Mouse (Mus musculus): ENCODE data around the gene Lrrc9.

The Lrrc9 gene

DNA sequence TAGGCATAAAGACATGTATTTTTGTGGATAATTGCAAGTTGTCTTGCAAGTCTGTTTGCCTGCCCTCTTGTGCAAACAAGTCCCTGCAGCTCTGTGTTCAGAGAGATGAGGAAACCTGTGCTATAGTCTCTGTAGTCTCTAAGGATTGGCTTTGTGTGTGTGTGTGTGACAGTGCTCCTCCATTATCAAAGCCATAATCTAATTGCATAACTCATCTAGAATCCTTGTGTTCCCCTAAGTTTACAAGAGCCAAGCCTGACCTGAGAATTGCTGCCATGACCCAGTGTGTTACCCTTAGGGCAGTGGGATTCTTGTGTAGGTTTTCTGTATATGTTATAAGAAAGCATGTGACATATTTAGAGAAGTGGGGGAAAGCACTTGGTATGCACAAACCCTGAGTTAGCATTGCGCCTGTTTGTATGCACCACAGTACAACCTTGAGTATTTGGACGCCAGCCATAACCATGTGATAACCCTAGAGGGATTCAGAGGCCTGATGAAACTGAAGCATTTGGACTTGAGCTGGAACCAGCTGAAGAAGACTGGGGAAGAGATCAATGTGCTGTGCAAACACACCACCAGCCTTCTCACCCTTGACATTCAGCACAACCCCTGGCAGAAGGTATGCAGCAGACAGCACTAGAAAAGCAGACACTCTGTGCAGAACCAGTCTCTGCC, 35.2 kb downstream of the Lrrc9 start:
- no peak for DNase-seq (ENCODE audit: low read depth)

DNA sequence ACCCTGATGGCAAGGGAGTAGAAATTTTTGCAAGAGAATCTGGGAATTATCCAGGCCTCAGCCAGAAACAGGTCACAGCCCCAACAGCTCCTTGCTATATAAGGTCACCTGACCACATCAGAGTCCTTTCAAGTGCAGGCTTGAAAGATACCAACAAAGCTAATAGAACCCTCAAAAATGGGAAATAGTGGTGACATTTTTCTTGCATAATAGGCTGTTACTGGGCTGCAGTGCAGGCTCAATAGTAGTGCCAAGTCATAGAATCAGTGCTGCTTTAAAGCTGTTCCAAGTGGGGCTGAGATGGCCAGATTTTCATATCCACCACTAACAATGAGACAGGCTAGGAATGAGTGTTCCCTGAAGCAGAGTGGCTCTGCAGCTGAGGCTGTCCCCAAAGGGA, 40.6 kb downstream of the Lrrc9 start:
- DNase-seq (ENCODE audit: low read depth): no peak

DNA sequence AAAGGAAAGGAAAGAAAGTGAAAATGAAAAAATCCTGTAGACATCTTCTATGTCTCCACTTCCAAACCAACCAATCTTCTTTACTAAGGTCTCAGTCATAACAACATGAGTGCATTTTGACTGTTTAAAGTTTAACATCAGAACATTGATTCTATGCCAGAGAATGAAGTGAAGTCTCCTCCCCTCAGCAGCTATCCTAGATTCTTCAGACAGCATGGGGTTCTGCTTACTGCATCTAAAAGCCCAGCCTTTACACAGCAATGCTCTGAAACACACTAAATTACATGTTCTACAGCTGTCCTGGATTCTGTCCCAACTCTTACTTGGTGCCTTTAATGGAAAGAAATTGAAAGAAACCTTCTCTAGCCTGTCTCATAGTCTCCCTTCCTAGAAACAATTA, 43.2 kb downstream of the Lrrc9 start:
- no peak for DNase-seq (ENCODE audit: low read depth)

DNA sequence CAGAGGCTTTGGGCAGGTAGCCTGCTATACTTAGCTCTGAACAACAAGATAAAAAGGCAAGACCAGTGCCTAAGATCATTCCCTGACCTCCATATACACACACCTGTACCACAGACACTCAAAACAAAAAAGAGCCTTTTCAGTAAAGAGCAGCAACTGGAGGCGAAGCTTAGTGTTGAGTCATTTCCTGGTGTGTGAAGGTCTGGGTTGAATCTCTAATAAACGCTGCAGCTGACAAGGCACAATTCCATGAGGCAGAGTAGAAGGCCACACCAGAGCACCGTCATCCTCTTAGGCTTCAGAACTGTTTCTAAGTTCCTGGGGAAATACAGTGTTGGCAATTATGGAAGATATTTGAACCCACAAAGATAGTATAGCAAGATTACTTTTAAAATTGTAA, 45.8 kb downstream of the Lrrc9 start:
- DNase-seq (ENCODE audit: low read depth): no peak

- DNase-seq (ENCODE audit: low read depth): no peak
Observed at GRCm38 (mm10) chr12:72489995-72490394, 48.3 kb downstream of the Lrrc9 start.

- no peak for DNase-seq (ENCODE audit: low read depth)
Observed at GRCm38 (mm10) chr12:72491063-72491719, 49.5 kb downstream of the Lrrc9 start.

DNA sequence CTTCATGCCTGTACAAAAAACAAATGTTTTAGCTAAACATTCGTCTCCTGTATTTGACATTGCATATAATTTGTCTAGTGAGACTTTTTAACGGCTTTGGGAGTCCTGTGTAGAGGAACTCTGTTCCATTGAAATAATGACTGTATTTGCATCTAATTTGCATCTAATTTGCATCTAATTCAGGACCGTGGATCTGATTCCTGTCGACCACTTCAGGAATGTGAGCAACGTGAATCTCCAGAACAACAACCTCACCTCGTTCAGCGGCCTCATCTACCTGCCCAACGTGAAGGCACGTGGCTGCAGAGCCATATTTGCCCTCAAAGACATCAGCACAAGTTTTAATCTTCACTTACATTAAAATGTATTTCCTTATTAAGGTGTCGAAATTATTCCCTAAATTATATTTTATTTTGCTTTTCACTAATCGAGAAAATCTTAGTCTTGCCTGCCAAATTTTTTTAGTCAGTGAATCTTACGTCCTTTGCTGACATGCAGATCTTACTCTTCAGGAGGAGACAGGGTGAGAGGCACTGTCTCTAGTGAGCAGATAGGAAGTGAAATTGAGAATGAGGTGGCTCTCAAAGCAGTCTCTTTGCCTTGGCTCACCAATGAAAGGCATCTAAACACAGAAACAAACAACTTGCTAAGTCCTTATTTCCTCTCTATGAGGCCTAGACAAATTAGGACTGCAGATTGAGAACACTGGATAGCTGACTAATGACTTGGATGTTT, 55.4 kb downstream of the Lrrc9 start:
- DNase-seq (ENCODE audit: low read depth): no peak

GRCm38 (mm10) chr12:72509606-72510005, 67.9 kb downstream of the Lrrc9 start:
- no peak for DNase-seq (ENCODE audit: low read depth)

- DNase-seq (ENCODE audit: low read depth): no peak
Observed at GRCm38 (mm10) chr12:72515446-72515845, 73.8 kb downstream of the Lrrc9 start.

DNA sequence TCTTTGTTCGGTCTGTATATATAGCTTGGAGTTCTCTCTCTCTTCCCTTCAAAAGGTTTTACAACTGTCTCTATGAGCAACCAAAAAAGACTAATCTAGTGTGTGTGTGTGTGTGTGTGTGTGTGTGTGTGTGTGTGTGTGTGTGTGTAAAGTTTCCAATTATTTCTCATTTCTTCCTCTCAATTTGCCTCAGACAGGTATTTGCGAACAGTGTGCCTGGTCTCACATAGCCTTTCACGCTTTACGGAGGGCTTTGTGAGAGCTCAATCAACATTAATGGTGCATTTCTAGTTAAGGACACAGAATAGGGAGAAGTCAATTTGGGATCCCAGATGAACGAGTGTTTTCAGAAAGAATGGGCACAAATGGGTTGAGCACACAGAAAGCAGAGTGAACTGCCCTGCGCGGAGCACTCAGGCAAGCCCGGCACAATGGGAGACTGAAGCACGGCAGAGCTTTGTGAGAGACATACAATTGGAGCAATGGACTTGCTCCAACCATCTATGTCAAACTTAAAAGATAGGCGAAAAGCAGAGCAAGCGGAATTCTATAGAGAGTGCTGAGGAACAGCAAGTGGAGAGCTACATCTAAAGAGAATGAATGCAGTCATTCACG, 76.6 kb downstream of the Lrrc9 start:
- no peak for DNase-seq (ENCODE audit: low read depth)

DNA sequence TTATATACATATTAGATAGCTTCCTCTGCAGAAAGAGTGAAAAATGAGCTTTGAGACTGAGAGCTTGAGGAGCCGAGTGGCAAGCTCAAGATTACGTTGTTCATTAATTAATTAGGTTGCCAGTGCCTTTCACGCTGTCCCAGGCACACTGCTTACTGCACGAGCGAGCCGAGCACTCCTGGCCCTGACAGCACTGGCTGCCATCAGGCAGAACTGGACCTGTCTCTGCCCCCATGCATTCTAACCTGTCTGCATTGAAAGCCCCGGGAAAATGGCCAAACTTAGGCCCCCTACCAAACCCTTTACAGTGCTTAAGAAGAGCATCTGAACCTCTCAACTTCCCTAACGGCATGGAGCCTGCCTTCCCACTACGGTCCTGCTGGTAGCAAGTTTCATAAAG, 77.7 kb downstream of the Lrrc9 start:
- no peak for DNase-seq (ENCODE audit: low read depth)

GRCm38 (mm10) chr12:72519855-72520254, 78.2 kb downstream of the Lrrc9 start:
- no peak for DNase-seq (ENCODE audit: low read depth)

DNA sequence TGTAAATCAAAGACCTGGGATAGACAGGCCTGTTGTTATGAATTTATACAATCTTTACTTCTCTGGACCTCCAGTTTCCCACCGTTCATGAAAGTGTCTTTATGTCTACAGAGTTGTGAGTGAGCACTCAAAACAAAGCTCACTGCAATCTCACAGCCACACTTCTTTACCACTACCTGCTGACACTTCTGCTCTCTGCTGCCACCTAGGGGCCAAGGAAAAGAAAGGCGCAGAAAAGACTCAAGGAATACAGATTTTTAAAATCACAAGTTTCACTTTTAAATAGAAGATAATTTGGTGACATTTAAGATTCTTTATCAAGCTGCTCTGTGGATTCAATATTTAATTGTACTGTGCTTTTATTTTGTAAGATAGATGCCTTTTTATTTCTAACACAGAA, 79.0 kb downstream of the Lrrc9 start:
- DNase-seq (ENCODE audit: low read depth): peak; percentile 59

GRCm38 (mm10) chr12:72525588-72525987, 83.9 kb downstream of the Lrrc9 start:
- peak; percentile 39 for DNase-seq (ENCODE audit: low read depth)

- no peak for DNase-seq (ENCODE audit: low read depth)
Observed at GRCm38 (mm10) chr12:72532303-72532702, 90.6 kb downstream of the Lrrc9 start.

DNA sequence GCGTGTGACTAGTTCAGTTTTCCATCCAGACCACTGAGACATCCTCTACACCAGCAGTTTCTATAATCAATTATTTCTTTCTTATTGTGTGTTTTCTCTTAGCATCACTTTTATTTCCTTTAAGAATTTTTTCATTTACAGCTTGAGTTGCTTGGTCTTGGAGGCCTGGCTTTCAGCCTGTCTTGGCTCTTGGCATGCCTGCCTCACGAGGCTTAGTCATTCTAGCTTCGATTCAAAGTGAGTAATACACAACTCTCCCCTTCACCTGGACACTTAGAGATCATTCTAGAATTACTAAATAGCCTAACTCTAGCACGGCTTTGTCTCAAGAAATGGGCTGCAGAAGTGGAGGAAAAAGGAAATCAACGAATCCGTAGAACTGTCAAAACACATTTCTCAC, 92.3 kb downstream of the Lrrc9 start:
- DNase-seq (ENCODE audit: low read depth): no peak

DNA sequence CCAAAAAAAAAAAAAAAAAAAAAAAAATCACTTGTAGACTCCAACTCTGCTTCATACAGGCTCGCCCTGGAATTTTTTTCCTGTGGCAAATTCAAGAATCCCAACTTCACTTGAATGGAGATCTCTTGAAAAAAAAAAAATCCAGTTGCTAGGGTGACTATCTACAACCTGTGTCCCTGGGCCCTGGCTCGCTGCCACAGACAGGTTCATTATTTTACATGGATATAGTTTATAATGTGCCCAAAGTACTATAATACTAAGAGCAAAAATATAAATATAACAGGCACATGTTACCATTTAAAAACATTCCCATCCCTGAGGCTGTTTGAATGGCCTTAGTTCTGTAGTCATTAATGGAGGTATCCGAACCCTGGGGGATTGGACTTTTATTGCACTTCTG, 93.9 kb downstream of the Lrrc9 start:
- DNase-seq (ENCODE audit: low read depth): no peak

DNA sequence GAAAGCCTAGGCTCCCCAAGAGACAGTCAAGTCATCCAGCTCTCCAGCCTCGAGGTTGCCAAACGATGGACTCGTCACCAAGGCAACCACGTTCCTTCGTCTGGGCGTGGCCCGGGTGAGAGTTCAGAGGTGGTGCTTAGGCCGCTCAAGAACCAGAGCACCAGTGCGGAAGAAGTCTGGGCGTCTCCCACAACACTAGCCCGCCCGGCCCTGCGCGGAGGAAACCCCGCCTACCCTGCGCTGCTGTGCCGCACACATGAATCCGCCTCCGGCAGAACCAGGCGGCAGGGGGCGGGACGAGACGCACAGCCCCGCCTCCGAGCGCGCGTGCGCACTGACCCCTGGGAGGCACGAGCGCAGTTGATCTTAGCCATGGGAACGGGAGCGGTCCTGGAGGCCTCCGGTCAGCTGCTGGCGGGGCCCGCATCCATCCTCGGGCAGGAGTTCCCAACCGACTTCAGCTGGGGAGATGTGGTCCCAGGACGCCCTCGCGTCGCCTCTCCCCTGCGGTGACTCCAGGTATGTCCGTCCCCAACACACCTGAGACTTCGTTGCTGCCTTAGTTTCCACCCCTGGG, 94.4 kb downstream of the Lrrc9 start, which contains the start of gene Pcnx4:
TSS of gene Pcnx4 (plus strand) at position 363 of the 577 bp plus-strand sequence.
- peak; percentile 91 for DNase-seq (ENCODE audit: low read depth)

DNA sequence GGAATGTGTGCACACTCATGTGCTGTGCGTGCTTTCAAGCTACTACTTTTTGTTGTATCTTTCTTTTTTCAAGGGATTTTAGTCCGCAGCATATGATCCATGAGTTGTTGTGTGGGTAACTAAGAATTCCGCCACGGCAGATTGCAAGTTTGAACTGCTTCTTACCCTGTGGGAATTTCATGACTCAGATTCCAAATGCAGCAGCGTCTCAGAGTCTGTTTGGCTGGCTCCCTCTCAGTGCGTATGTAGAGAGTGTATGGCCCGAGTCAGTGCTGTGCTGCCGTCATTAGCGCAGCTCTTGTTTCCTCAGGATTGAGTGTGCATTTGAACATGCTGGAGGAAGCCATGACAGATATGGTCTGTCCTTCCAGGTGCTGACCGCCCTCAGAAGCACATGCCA, 96.9 kb downstream of the Lrrc9 start:
- no peak for DNase-seq (ENCODE audit: low read depth)

GRCm38 (mm10) chr12:72554347-72554746, 112.7 kb downstream of the Lrrc9 start:
- no peak for DNase-seq (ENCODE audit: low read depth)

- DNase-seq (ENCODE audit: low read depth): no peak
Observed at GRCm38 (mm10) chr12:72564281-72564795, 122.7 kb downstream of the Lrrc9 start.
